Mouse (Mus musculus) hindbrain, embryonic 10.5 days (tissue): ENCODE measurements around the gene Dcn. TPM values are rescaled to one million over a fixed set of nuclear protein-coding genes. Genes with fewer than 3 reads are reported as not detected.

Source experiments
- DNase-seq: peaks from one replicate; pipeline ENCODE4 v3.0.0-alpha.2; 2017; ENCODE audit warnings: low spot score
- H3K27ac ChIP-seq: fragments of 300-500 bp; sonication (generic); 2 replicates; pipeline ENCODE4 v1.5.1; 2016; ENCODE audit warnings: mild to moderate bottlenecking, moderate library complexity
- H3K27me3 ChIP-seq: fragments of 300-500 bp; sonication (generic); 2 replicates; pipeline ENCODE4 v1.6.1; 2016; ENCODE audit warnings: mild to moderate bottlenecking; ENCODE audit not compliant: poor library complexity, insufficient read depth, severe bottlenecking
- H3K36me3 ChIP-seq: fragments of 300-500 bp; sonication (generic); 2 replicates; pipeline ENCODE4 v1.6.1; 2016; ENCODE audit warnings: mild to moderate bottlenecking, moderate library complexity
- H3K4me1 ChIP-seq: fragments of 300-500 bp; sonication (generic); replicated peaks from 2 replicates; pipeline ENCODE4 v1.6.1; 2016; ENCODE audit warnings: mild to moderate bottlenecking
- H3K4me3 ChIP-seq: fragments of 300-500 bp; sonication (generic); 2 replicates; pipeline ENCODE4 v1.5.1; 2016; ENCODE audit warnings: mild to moderate bottlenecking, moderate library complexity
- H3K9me3 ChIP-seq: fragments of 300-500 bp; sonication (generic); 2 replicates; pipeline ENCODE4 v1.6.1; 2016; ENCODE audit warnings: mild to moderate bottlenecking, moderate library complexity
- WGBS: fragments of 180-500 bp; shearing (Covaris S2); methylation state at CpG from one replicate; pipeline ENCODE4 v1.1.7; 2016; 5-methylcytosine and 5-hydroxymethylcytosine counted together
- polyA plus RNA-seq: library from polyadenylated mRNA; unstranded; fragments of >200 nt; fragmentation: Nextera tagmentation; extraction: Ambion mirVana; gene quantifications from 2 replicates; pipeline ENCODE4 v1.2.1, GENCODE M21; 2016

The Dcn gene
- 3.6 and 5.7 TPM in 2 replicates for polyA plus RNA-seq

GRCm38 (mm10) chr10:97479004-97479766 is at the start of gene Dcn:
Gene Dcn, plus strand, starts transcription at chr10:97479609.
- Histone ChIP-seq H3K4me3 (peak within 1 kb of the TSS; percentile 21; the same call in 1 of the 2 replicates), H3K27ac (0 out of 2 replicates have a peak within 1 kb of the TSS, but pooled peaks have one; percentile 13), H3K27me3 (no peaks in the 10 kb centered on the region), H3K9me3 (no peaks in the 10 kb centered on the region), H3K4me1 (peaks cover 18% of the 10 kb centered on the region), H3K36me3 (no peaks in the 10 kb centered on the region)
- 17% methylated on average over 7 of the region's 7 CpGs for WGBS
- peak; percentile 19 for DNase-seq

DNA sequence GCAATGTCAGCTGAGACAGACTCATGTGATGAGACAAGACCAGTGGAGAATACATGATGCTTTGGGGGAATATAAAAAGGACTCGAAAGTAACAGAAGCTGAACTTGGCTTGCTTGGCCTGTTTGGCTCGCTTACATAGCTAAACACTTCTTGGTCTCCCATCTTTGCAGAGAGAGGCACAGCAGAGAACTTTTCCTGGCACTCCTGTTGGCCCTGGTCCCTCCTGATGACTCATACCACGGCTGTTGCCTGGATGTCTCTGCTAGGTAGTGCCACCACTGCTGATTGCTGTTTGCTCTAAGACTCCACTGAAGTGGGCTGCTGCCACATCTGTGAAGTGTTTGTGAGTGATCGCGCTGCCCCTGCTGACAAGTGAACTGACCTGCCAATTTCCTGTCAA is 42.7 kb upstream of the Dcn start:
- no peaks in the 10 kb centered on the region for H3K36me3 ChIP-seq
- H3K4me1 ChIP-seq, result no peaks in the 10 kb centered on the region
- no peaks in the 10 kb centered on the region for H3K9me3 ChIP-seq
- H3K27me3 ChIP-seq, result no peaks in the 10 kb centered on the region
- DNase-seq, result peak; percentile 3
- H3K4me3 ChIP-seq, result no peak overlapping the region
- H3K27ac ChIP-seq, result no peak overlapping the region
- WGBS, result 76% methylated on average over 5 of the region's 5 CpGs

DNA sequence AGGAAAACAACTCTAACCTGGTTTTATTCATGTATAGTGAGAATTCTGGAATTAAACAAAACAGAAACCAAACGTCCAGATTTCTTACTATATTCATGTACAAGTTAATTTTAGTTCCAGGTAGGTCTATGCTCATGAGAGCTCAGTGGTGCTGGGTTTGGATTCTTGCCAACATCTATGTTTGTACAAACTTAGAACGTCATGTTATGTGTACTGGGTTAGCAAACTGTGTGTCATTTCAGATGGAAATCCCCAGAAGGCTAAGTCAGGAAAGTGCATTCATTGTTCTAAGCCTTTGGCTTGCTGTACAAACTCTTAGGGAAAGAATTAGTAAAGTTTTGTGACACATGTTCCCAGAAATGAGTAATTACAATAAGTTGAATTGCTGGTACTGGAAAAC is 37.1 kb upstream of the Dcn start:
- no peaks in the 10 kb centered on the region for H3K9me3 ChIP-seq
- H3K27me3 ChIP-seq, result no peaks in the 10 kb centered on the region
- 76% methylated on average over 2 of the region's 2 CpGs for WGBS
- no peaks in the 10 kb centered on the region for H3K36me3 ChIP-seq
- DNase-seq, result no peak
- H3K4me3 ChIP-seq, result no peak overlapping the region
- no peaks in the 10 kb centered on the region for H3K4me1 ChIP-seq
- no peak overlapping the region for H3K27ac ChIP-seq

GRCm38 (mm10) chr10:97446486-97446885 is 32.9 kb upstream of the Dcn start:
- no peaks in the 10 kb centered on the region for H3K4me1 ChIP-seq
- H3K4me3 ChIP-seq, result no peak overlapping the region
- no peak for DNase-seq
- H3K27ac ChIP-seq, result no peak overlapping the region
- H3K27me3 ChIP-seq, result no peaks in the 10 kb centered on the region
- H3K36me3 ChIP-seq, result no peaks in the 10 kb centered on the region
- H3K9me3 ChIP-seq, result no peaks in the 10 kb centered on the region
- WGBS, result 90% methylated on average over 4 of the region's 4 CpGs

DNA sequence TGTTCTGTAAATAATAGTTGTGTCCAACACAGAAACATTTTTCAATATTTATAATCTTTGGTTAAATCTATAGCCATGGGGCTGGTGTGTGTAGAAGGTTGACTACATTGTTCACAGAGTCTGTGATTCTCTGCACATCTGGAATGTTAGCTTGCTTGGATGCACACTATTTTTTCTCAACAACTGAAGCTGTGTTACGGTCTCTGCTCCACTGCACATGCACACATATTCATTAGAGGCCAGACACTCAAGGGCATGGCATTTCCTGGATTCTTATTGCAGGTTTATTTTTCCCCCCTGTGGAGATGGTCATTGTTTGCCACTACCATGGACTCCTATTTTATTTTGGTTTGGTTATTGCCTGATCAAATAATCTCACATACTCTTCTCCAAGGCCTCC is 26.5 kb upstream of the Dcn start:
- Histone ChIP-seq H3K27me3 (no peaks in the 10 kb centered on the region), H3K4me1 (peaks cover 5% of the 10 kb centered on the region; the same call in 1 of the 2 replicates), H3K9me3 (no peaks in the 10 kb centered on the region), H3K4me3 (no peak overlapping the region), H3K36me3 (no peaks in the 10 kb centered on the region), H3K27ac (no peak overlapping the region)
- DNase-seq, result no peak
- WGBS, result 55% methylated on average over 1 of the region's 1 CpGs

DNA sequence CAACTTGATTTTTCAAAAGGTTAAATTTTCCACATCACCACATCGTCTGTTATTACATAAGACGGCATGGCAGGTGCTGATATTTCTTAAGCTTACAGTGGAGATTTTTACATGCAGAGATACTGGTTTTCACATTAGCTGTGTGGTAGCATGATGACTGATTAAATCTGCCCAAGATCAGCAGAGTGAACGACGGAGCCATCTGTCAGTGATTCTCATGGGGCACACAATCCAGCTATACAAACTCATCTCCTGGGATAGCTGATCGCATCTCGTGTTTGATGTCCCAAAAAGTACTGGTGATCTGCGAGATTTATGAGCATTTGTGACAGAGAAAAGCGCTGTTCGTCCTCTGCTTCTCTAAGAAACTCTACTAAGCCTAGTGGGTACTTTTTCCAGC is 25.9 kb upstream of the Dcn start:
- 84% methylated on average over 9 of the region's 9 CpGs for WGBS
- no peak overlapping the region for H3K27ac ChIP-seq
- no peaks in the 10 kb centered on the region for H3K9me3 ChIP-seq
- no peaks in the 10 kb centered on the region for H3K36me3 ChIP-seq
- no peaks in the 10 kb centered on the region for H3K27me3 ChIP-seq
- DNase-seq, result no peak
- H3K4me3 ChIP-seq, result no peak overlapping the region
- peaks cover 5% of the 10 kb centered on the region; the same call in 1 of the 2 replicates for H3K4me1 ChIP-seq

DNA sequence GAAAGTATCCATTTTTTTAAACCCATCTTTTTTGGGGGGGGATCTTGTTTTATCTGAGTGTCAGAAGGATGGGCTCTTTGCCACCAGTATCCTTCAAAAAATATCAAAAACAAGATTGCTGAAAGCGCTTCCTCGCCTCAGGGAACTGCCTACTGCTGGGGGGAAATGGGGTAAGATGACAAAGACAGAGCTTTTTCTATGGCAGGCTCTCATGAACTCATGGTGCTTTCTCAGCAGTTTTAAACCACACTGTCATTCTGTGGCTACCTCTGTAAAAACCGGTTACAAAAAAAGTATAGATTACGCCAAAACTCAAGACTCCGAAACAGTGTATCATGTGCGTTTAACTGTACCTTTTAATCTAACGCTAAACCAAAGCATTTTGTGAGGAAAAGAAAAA is 22.4 kb upstream of the Dcn start:
- DNase-seq, result no peak
- Histone ChIP-seq H3K27me3 (no peaks in the 10 kb centered on the region), H3K4me3 (no peak overlapping the region), H3K9me3 (no peaks in the 10 kb centered on the region), H3K36me3 (no peaks in the 10 kb centered on the region), H3K27ac (no peak overlapping the region), H3K4me1 (peaks cover 5% of the 10 kb centered on the region; the same call in 1 of the 2 replicates)
- 89% methylated on average over 7 of the region's 7 CpGs for WGBS

- Histone ChIP-seq H3K27me3 (no peaks in the 10 kb centered on the region), H3K4me1 (no peaks in the 10 kb centered on the region), H3K4me3 (no peak overlapping the region), H3K27ac (no peak overlapping the region), H3K36me3 (no peaks in the 10 kb centered on the region), H3K9me3 (no peaks in the 10 kb centered on the region)
- DNase-seq, result no peak
- 79% methylated on average over 3 of the region's 3 CpGs for WGBS
Measured at GRCm38 (mm10) chr10:97466818-97467217, 12.6 kb upstream of the Dcn start.

- Histone ChIP-seq H3K4me1 (no peaks in the 10 kb centered on the region), H3K9me3 (no peaks in the 10 kb centered on the region), H3K4me3 (no peak overlapping the region), H3K27ac (no peak overlapping the region), H3K27me3 (no peaks in the 10 kb centered on the region), H3K36me3 (no peaks in the 10 kb centered on the region)
- no peak for DNase-seq
- 84% methylated on average over 3 of the region's 3 CpGs for WGBS
Measured at GRCm38 (mm10) chr10:97469411-97470140, 9.8 kb upstream of the Dcn start.

GRCm38 (mm10) chr10:97475460-97475859 is 3.9 kb upstream of the Dcn start:
- Histone ChIP-seq H3K9me3 (no peaks in the 10 kb centered on the region), H3K36me3 (no peaks in the 10 kb centered on the region), H3K27ac (no peak overlapping the region), H3K4me3 (no peak overlapping the region), H3K27me3 (no peaks in the 10 kb centered on the region), H3K4me1 (peaks cover 18% of the 10 kb centered on the region)
- DNase-seq, result no peak
- 78% methylated on average over 6 of the region's 6 CpGs for WGBS

DNA sequence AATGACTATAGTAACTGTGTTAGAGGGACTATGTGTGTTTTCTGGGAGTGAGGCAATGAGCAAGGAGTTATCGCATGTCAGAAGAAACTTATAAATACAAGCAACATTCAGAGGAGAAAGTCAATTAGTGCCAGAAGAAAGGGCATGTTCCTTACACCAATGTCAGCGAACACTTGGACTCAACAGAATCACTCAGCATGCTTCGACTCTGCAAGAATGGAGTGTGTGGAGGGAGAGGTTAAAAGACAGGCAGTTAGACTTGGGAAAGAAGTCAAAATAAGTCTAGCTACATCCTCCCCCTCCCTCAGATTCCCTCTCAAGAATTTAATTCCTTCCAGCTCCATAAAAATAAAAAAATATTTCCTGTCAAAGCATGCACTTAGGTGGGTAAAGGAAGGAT is 1.1 kb upstream of the Dcn start:
- Histone ChIP-seq H3K4me3 (no peak overlapping the region), H3K4me1 (peaks cover 18% of the 10 kb centered on the region), H3K9me3 (no peaks in the 10 kb centered on the region), H3K27me3 (no peaks in the 10 kb centered on the region), H3K27ac (no peak overlapping the region), H3K36me3 (no peaks in the 10 kb centered on the region)
- no peak for DNase-seq
- WGBS, result 64% methylated on average over 3 of the region's 3 CpGs

DNA sequence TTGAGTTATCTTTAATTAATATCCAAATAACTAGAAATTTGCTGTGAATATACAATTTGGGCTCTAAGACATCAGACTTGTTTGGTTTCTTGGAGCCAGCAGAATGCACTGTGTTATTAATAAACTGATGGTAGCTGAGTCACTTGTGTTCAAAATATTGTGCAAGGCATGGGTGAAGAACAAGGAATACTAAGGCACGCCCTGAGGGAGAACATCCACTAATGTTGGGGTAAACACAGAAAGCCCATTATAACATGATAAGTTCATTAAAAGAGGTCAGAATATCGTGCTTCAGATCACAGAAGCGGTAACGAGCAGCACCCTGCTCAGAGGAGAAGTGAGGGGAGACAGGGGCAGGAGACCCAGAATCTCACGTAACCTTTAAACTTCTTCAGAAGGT is 2.7 kb downstream of the Dcn start:
- 87% methylated on average over 5 of the region's 5 CpGs for WGBS
- Histone ChIP-seq H3K27ac (no peak overlapping the region), H3K27me3 (no peaks in the 10 kb centered on the region), H3K9me3 (no peaks in the 10 kb centered on the region), H3K36me3 (no peaks in the 10 kb centered on the region), H3K4me1 (peaks cover 18% of the 10 kb centered on the region), H3K4me3 (no peak overlapping the region)
- no peak for DNase-seq

- H3K4me3 ChIP-seq, result no peak overlapping the region
- no peak for DNase-seq
- H3K9me3 ChIP-seq, result no peaks in the 10 kb centered on the region
- no peaks in the 10 kb centered on the region for H3K27me3 ChIP-seq
- no peak overlapping the region for H3K27ac ChIP-seq
- no peaks in the 10 kb centered on the region for H3K36me3 ChIP-seq
- H3K4me1 ChIP-seq, result peaks cover 9% of the 10 kb centered on the region
- 71% methylated on average over 2 of the region's 2 CpGs for WGBS
Measured at GRCm38 (mm10) chr10:97484049-97484448, 4.6 kb downstream of the Dcn start.
